Mouse (Mus musculus) intestine, embryonic 16.5 days (tissue): ENCODE data around the gene Apeh. TPM values are rescaled to one million over a fixed set of nuclear protein-coding genes. Genes with fewer than 3 reads are reported as not detected.

Source experiments
- ATAC-seq: fragments of 200-750 bp; cut with Nextera tagmentation; 2 replicates; pipeline ENCODE4 v1.8.0; 2017; ENCODE audit warnings: moderate TSS enrichment, moderate library complexity
- H3K27ac ChIP-seq: fragments of 300-500 bp; sonication (generic); 2 replicates; pipeline ENCODE4 v1.5.1; 2014; ENCODE audit warnings: mild to moderate bottlenecking, low read length
- H3K27me3 ChIP-seq: fragments of 300-500 bp; sonication (generic); replicated peaks from 2 replicates; pipeline ENCODE4 v1.6.1; 2014; ENCODE audit warnings: low read length, control low read depth, mixed read lengths; ENCODE audit not compliant: control insufficient read depth, insufficient read depth
- H3K36me3 ChIP-seq: fragments of 300-500 bp; sonication (generic); 2 replicates; pipeline ENCODE4 v1.6.1; 2014; ENCODE audit warnings: low read length, control low read depth; ENCODE audit not compliant: control insufficient read depth, insufficient read depth
- H3K4me1 ChIP-seq: fragments of 300-500 bp; sonication (generic); 2 replicates; pipeline ENCODE4 v1.6.1; 2014; ENCODE audit warnings: low read length, control low read depth, mixed read lengths; ENCODE audit not compliant: control insufficient read depth, insufficient read depth
- H3K4me2 ChIP-seq: fragments of 300-500 bp; sonication (generic); 2 replicates; pipeline ENCODE4 v1.6.1; 2014; ENCODE audit warnings: low read depth, low read length, control low read depth
- H3K4me3 ChIP-seq: fragments of 300-500 bp; sonication (generic); 2 replicates; pipeline ENCODE4 v1.5.1; 2014; ENCODE audit warnings: mild to moderate bottlenecking, low read length
- H3K9ac ChIP-seq: fragments of 300-500 bp; sonication (generic); 2 replicates; pipeline ENCODE4 v1.6.1; 2014; ENCODE audit warnings: low read depth, low read length
- H3K9me3 ChIP-seq: fragments of 300-500 bp; sonication (generic); 2 replicates; pipeline ENCODE4 v1.6.1; 2016; ENCODE audit warnings: low read length, control low read depth; ENCODE audit not compliant: control insufficient read depth
- WGBS: fragments of 180-500 bp; shearing (Covaris S2); extraction: QIAGEN DNeasy Blood & Tissue Kit; methylation state at CpG from one replicate; pipeline ENCODE4 v1.1.7; 2014; 5-methylcytosine and 5-hydroxymethylcytosine counted together
- polyA plus RNA-seq: library from polyadenylated mRNA; unstranded; fragments of >200 nt; fragmentation: Nextera tagmentation; extraction: Ambion mirVana; gene quantifications from 2 replicates; pipeline ENCODE4 v1.2.1, GENCODE M21; 2015

The Apeh gene
- polyA plus RNA-seq, 1 experiment from 2014 or later, result 105 TPM

GRCm38 (mm10) chr9:108052411-108052810 is 42.0 kb downstream of the Apeh start:
- Histone ChIP-seq H3K4me1 (peaks cover 43% of the 10 kb centered on the region), H3K9me3 (no peaks in the 10 kb centered on the region), H3K36me3 (peaks cover 28% of the 10 kb centered on the region), H3K4me2 (no peak overlapping the region), H3K9ac (peak overlapping the region; percentile 43), H3K27ac (peak overlapping the region; percentile 61), H3K27me3 (no peaks in the 10 kb centered on the region), H3K4me3 (no peak overlapping the region)
- WGBS, result 70% methylated on average over 7 of the region's 7 CpGs
- no peak for ATAC-seq

- Histone ChIP-seq H3K27me3 (no peaks in the 10 kb centered on the region), H3K4me3 (no peak overlapping the region), H3K4me2 (no peak overlapping the region), H3K27ac (no peak overlapping the region), H3K36me3 (peaks cover 28% of the 10 kb centered on the region), H3K4me1 (peaks cover 45% of the 10 kb centered on the region), H3K9ac (peak overlapping the region; percentile 82; the same call in 1 of the 2 replicates), H3K9me3 (no peaks in the 10 kb centered on the region)
- WGBS, result 83% methylated on average over 4 of the region's 4 CpGs
- ATAC-seq, result no peak
These were observed 42.5 kb downstream of the Apeh start for GRCm38 (mm10) chr9:108051931-108052220.

GRCm38 (mm10) chr9:108051184-108051930 is 43.0 kb downstream of the Apeh start:
- peaks cover 27% of the 10 kb centered on the region for H3K36me3 ChIP-seq
- H3K27ac ChIP-seq, result no peak overlapping the region
- H3K4me3 ChIP-seq, result no peak overlapping the region
- peaks cover 45% of the 10 kb centered on the region for H3K4me1 ChIP-seq
- H3K4me2 ChIP-seq, result no peak overlapping the region
- no peaks in the 10 kb centered on the region for H3K27me3 ChIP-seq
- H3K9me3 ChIP-seq, result no peaks in the 10 kb centered on the region
- H3K9ac ChIP-seq, result peak overlapping the region; percentile 82
- no peak for ATAC-seq
- 92% methylated on average over 15 of the region's 15 CpGs for WGBS

- ATAC-seq, result peak; percentile 73
- no peaks in the 10 kb centered on the region for H3K9me3 ChIP-seq
- peaks cover 45% of the 10 kb centered on the region for H3K4me1 ChIP-seq
- H3K9ac ChIP-seq, result peak overlapping the region; percentile 82
- peaks cover 22% of the 10 kb centered on the region; the same call in 1 of the 2 replicates for H3K36me3 ChIP-seq
- peak overlapping the region; percentile 81 for H3K4me2 ChIP-seq
- peak overlapping the region; percentile 86 for H3K4me3 ChIP-seq
- WGBS, result 37% methylated on average over 15 of the region's 15 CpGs
- peak overlapping the region; percentile 93 for H3K27ac ChIP-seq
- no peaks in the 10 kb centered on the region for H3K27me3 ChIP-seq
These were observed 44.7 kb downstream of the Apeh start for GRCm38 (mm10) chr9:108049561-108050251.

GRCm38 (mm10) chr9:108049016-108049455 is 45.4 kb downstream of the Apeh start, which contains the start of gene Gmppb:
Gene Gmppb (plus strand): TSS chr9:108049242.
- H3K27ac ChIP-seq, result peak within 1 kb of the TSS; percentile 93
- H3K9ac ChIP-seq, result peak within 1 kb of the TSS; percentile 82
- peak within 1 kb of the TSS; percentile 84 for H3K4me2 ChIP-seq
- peaks cover 20% of the 10 kb centered on the region; the same call in 1 of the 2 replicates for H3K36me3 ChIP-seq
- ATAC-seq, result peak; percentile 91
- H3K27me3 ChIP-seq, result no peaks in the 10 kb centered on the region
- H3K9me3 ChIP-seq, result no peaks in the 10 kb centered on the region
- H3K4me1 ChIP-seq, result peaks cover 42% of the 10 kb centered on the region
- peak within 1 kb of the TSS; percentile 86 for H3K4me3 ChIP-seq
- WGBS, result 0% methylated on average over 39 of the region's 39 CpGs

- Histone ChIP-seq H3K4me2 (peak overlapping the region; percentile 84), H3K27me3 (no peaks in the 10 kb centered on the region), H3K36me3 (peaks cover 20% of the 10 kb centered on the region; the same call in 1 of the 2 replicates), H3K4me1 (peaks cover 40% of the 10 kb centered on the region), H3K9me3 (no peaks in the 10 kb centered on the region), H3K27ac (peak overlapping the region; percentile 87), H3K4me3 (peak overlapping the region; percentile 86), H3K9ac (peak overlapping the region; percentile 67)
- ATAC-seq, result peak; percentile 11
- 1% methylated on average over 19 of the region's 19 CpGs for WGBS
These were observed 45.8 kb downstream of the Apeh start for GRCm38 (mm10) chr9:108048566-108048955.

GRCm38 (mm10) chr9:108047601-108048565 is 46.5 kb downstream of the Apeh start:
- Histone ChIP-seq H3K27me3 (no peaks in the 10 kb centered on the region), H3K4me3 (peak overlapping the region; percentile 86), H3K27ac (peak overlapping the region; percentile 87), H3K9me3 (no peaks in the 10 kb centered on the region), H3K9ac (peak overlapping the region; percentile 67), H3K4me1 (peaks cover 34% of the 10 kb centered on the region), H3K4me2 (peak overlapping the region; percentile 84), H3K36me3 (peaks cover 20% of the 10 kb centered on the region; the same call in 1 of the 2 replicates)
- WGBS, result 44% methylated on average over 17 of the region's 17 CpGs
- no peak for ATAC-seq

GRCm38 (mm10) chr9:108046582-108046981 is 47.8 kb downstream of the Apeh start:
- H3K9ac ChIP-seq, result no peak overlapping the region
- H3K4me1 ChIP-seq, result peaks cover 25% of the 10 kb centered on the region
- no peaks in the 10 kb centered on the region for H3K27me3 ChIP-seq
- H3K4me2 ChIP-seq, result no peak overlapping the region
- peaks cover 16% of the 10 kb centered on the region; the same call in 1 of the 2 replicates for H3K36me3 ChIP-seq
- H3K9me3 ChIP-seq, result no peaks in the 10 kb centered on the region
- no peak for ATAC-seq
- H3K4me3 ChIP-seq, result no peak overlapping the region
- WGBS, result 95% methylated on average over 4 of the region's 4 CpGs
- no peak overlapping the region for H3K27ac ChIP-seq
